Mouse (Mus musculus): ENCODE data around the gene Naa80. TPM values are rescaled to one million over a fixed set of nuclear protein-coding genes. Genes with fewer than 3 reads are reported as not detected.

The Naa80 gene
- polyA plus RNA-seq, 1 experiment from 2014 or later: 13.9 TPM

- H3K27ac ChIP-seq (replicated peaks): peak overlapping the region; percentile 46
- no peaks in the 10 kb centered on the region for H3K27me3 ChIP-seq (replicated peaks)
- 82% methylated on average over 14 of the region's 14 CpGs for WGBS
- peaks cover 41% of the 10 kb centered on the region for H3K36me3 ChIP-seq
- no peaks in the 10 kb centered on the region for H3K9me3 ChIP-seq
- H3K9ac ChIP-seq: peak overlapping the region; percentile 80; the same call in 1 of the 2 replicates
- no peak overlapping the region for H3K4me3 ChIP-seq
- H3K4me2 ChIP-seq: no peak overlapping the region
- ATAC-seq (ENCODE audit: extremely low read depth, insufficient number of reproducible peaks, low FRiP score, low TSS enrichment): no peak
- peaks cover 55% of the 10 kb centered on the region for H3K4me1 ChIP-seq
Measured at GRCm38 (mm10) chr9:107575579-107576356, 2.9 kb upstream of the Naa80 start.

GRCm38 (mm10) chr9:107576357-107577107 lies 2.2 kb upstream of the Naa80 start, which contains the start of gene Hyal1:
Gene Hyal1 (plus strand): TSS chr9:107576927.
- peak; percentile 56; the same call in 1 of the 2 replicates for ATAC-seq (ENCODE audit: extremely low read depth, insufficient number of reproducible peaks, low FRiP score, low TSS enrichment)
- H3K27ac ChIP-seq (replicated peaks): peak within 1 kb of the TSS; percentile 46
- 26% methylated on average over 16 of the region's 16 CpGs for WGBS
- peaks cover 54% of the 10 kb centered on the region for H3K4me1 ChIP-seq
- no peaks in the 10 kb centered on the region for H3K27me3 ChIP-seq (replicated peaks)
- peak within 1 kb of the TSS; percentile 50 for H3K4me3 ChIP-seq
- peak within 1 kb of the TSS; percentile 80 for H3K9ac ChIP-seq
- peak within 1 kb of the TSS; percentile 73 for H3K4me2 ChIP-seq
- no peaks in the 10 kb centered on the region for H3K9me3 ChIP-seq
- H3K36me3 ChIP-seq: peaks cover 33% of the 10 kb centered on the region

GRCm38 (mm10) chr9:107577871-107578270 lies 816 bp upstream of the Naa80 start:
- no peak overlapping the region for H3K27ac ChIP-seq (replicated peaks)
- no peak overlapping the region for H3K9ac ChIP-seq
- H3K36me3 ChIP-seq: peaks cover 21% of the 10 kb centered on the region
- H3K27me3 ChIP-seq (replicated peaks): no peaks in the 10 kb centered on the region
- peak overlapping the region; percentile 73 for H3K4me2 ChIP-seq
- ATAC-seq (ENCODE audit: extremely low read depth, insufficient number of reproducible peaks, low FRiP score, low TSS enrichment): no peak
- H3K4me3 ChIP-seq: no peak overlapping the region
- H3K4me1 ChIP-seq: peaks cover 58% of the 10 kb centered on the region
- 85% methylated on average over 10 of the region's 10 CpGs for WGBS
- no peaks in the 10 kb centered on the region for H3K9me3 ChIP-seq

- 0 out of 2 replicates have a peak overlapping the region, but pooled peaks have one; percentile 14 for H3K9ac ChIP-seq
- H3K27ac ChIP-seq (replicated peaks): 0 out of 2 replicates have a peak overlapping the region, but pooled peaks have one; percentile 94
Measured at GRCm38 (mm10) chr9:107579023-107579900, 575 bp downstream of the Naa80 start.

GRCm38 (mm10) chr9:107580501-107581317 lies 2.0 kb downstream of the Naa80 start, which contains the start of gene Hyal3:
Gene Hyal3 (plus strand): TSS chr9:107580818.
- H3K4me1 ChIP-seq: peaks cover 56% of the 10 kb centered on the region
- WGBS: under 1% methylated on average over 32 of the region's 32 CpGs
- peaks cover 18% of the 10 kb centered on the region for H3K36me3 ChIP-seq
- peak within 1 kb of the TSS; percentile 87 for H3K9ac ChIP-seq
- H3K4me2 ChIP-seq: peak within 1 kb of the TSS; percentile 93
- no peaks in the 10 kb centered on the region for H3K27me3 ChIP-seq (replicated peaks)
- peak; percentile 43 for ATAC-seq (ENCODE audit: extremely low read depth, insufficient number of reproducible peaks, low FRiP score, low TSS enrichment)
- H3K4me3 ChIP-seq: peak within 1 kb of the TSS; percentile 76
- H3K27ac ChIP-seq (replicated peaks): peak within 1 kb of the TSS; percentile 94
- no peaks in the 10 kb centered on the region for H3K9me3 ChIP-seq

More at GRCm38 (mm10) chr9:107579023-107579900, 575 bp downstream of the Naa80 start:
- Histone ChIP-seq H3K4me3 (no peak overlapping the region), H3K27me3 (replicated peaks) (no peaks in the 10 kb centered on the region), H3K9me3 (no peaks in the 10 kb centered on the region), H3K36me3 (peaks cover 23% of the 10 kb centered on the region), H3K4me1 (peaks cover 58% of the 10 kb centered on the region), H3K4me2 (peak overlapping the region; percentile 93; the same call in 1 of the 2 replicates)
- ATAC-seq (ENCODE audit: extremely low read depth, insufficient number of reproducible peaks, low FRiP score, low TSS enrichment): no peak
- WGBS: 92% methylated on average over 14 of the region's 14 CpGs

GRCm38 (mm10) chr9:107581584-107581983 lies 2.9 kb downstream of the Naa80 start:
- ATAC-seq (ENCODE audit: extremely low read depth, insufficient number of reproducible peaks, low FRiP score, low TSS enrichment): no peak
- Histone ChIP-seq H3K4me2 (peak overlapping the region; percentile 93), H3K4me1 (peaks cover 51% of the 10 kb centered on the region), H3K9ac (peak overlapping the region; percentile 87), H3K9me3 (no peaks in the 10 kb centered on the region), H3K27ac (replicated peaks) (peak overlapping the region; percentile 94), H3K4me3 (peak overlapping the region; percentile 76), H3K36me3 (peaks cover 18% of the 10 kb centered on the region), H3K27me3 (replicated peaks) (no peaks in the 10 kb centered on the region)
- WGBS: 67% methylated on average over 4 of the region's 4 CpGs

- Histone ChIP-seq H3K27me3 (replicated peaks) (no peaks in the 10 kb centered on the region), H3K36me3 (peaks cover 18% of the 10 kb centered on the region), H3K9ac (peak overlapping the region; percentile 87; the same call in 1 of the 2 replicates), H3K4me1 (peaks cover 48% of the 10 kb centered on the region), H3K27ac (replicated peaks) (no peak overlapping the region), H3K4me2 (no peak overlapping the region), H3K4me3 (no peak overlapping the region), H3K9me3 (no peaks in the 10 kb centered on the region)
- WGBS: 82% methylated on average over 7 of the region's 7 CpGs
- ATAC-seq (ENCODE audit: extremely low read depth, insufficient number of reproducible peaks, low FRiP score, low TSS enrichment): no peak
Measured at GRCm38 (mm10) chr9:107582509-107583062, 3.9 kb downstream of the Naa80 start.

- no peak for ATAC-seq (ENCODE audit: extremely low read depth, insufficient number of reproducible peaks, low FRiP score, low TSS enrichment)
- Histone ChIP-seq H3K4me2 (no peak overlapping the region), H3K9me3 (no peaks in the 10 kb centered on the region), H3K9ac (no peak overlapping the region), H3K27ac (replicated peaks) (no peak overlapping the region), H3K36me3 (peaks cover 18% of the 10 kb centered on the region), H3K4me1 (peaks cover 48% of the 10 kb centered on the region), H3K27me3 (replicated peaks) (no peaks in the 10 kb centered on the region), H3K4me3 (no peak overlapping the region)
- WGBS: 90% methylated on average over 14 of the region's 14 CpGs
Measured at GRCm38 (mm10) chr9:107583174-107583573, 4.5 kb downstream of the Naa80 start.

GRCm38 (mm10) chr9:107586504-107586903 lies 7.8 kb downstream of the Naa80 start:
- Histone ChIP-seq H3K4me3 (peak overlapping the region; percentile 87; the same call in 1 of the 2 replicates), H3K9me3 (no peaks in the 10 kb centered on the region), H3K4me2 (peak overlapping the region; percentile 87), H3K9ac (no peak overlapping the region), H3K4me1 (peaks cover 60% of the 10 kb centered on the region), H3K27ac (replicated peaks) (peak overlapping the region; percentile 59; the same call in 1 of the 2 replicates), H3K27me3 (replicated peaks) (no peaks in the 10 kb centered on the region), H3K36me3 (peaks cover 42% of the 10 kb centered on the region)
- ATAC-seq (ENCODE audit: extremely low read depth, insufficient number of reproducible peaks, low FRiP score, low TSS enrichment): no peak
- 83% methylated on average over 5 of the region's 5 CpGs for WGBS

Measured in heart, embryonic 13.5 days (tissue).